Mouse (Mus musculus) liver, embryonic 15.5 days (tissue): ENCODE data around the gene Pus3. TPM values are rescaled to one million over a fixed set of nuclear protein-coding genes. Genes with fewer than 3 reads are reported as not detected.

Experiments used
- ATAC-seq: fragments of 200-750 bp; cut with Nextera tagmentation; 2 replicates; pipeline ENCODE4 v1.8.0; 2017; ENCODE audit warnings: moderate number of reproducible peaks, mild to moderate bottlenecking, moderate library complexity; ENCODE audit not compliant: insufficient read depth
- H3K27ac ChIP-seq: fragments of 300-500 bp; sonication (generic); replicated peaks from 2 replicates; pipeline ENCODE4 v1.5.1; 2015; ENCODE audit warnings: mild to moderate bottlenecking, inconsistent platforms
- H3K27me3 ChIP-seq: fragments of 300-500 bp; sonication (generic); 2 replicates; pipeline ENCODE4 v1.6.1; 2015; ENCODE audit warnings: mild to moderate bottlenecking, inconsistent platforms
- H3K36me3 ChIP-seq: fragments of 300-500 bp; sonication (generic); replicated peaks from 2 replicates; pipeline ENCODE4 v1.6.1; 2015; ENCODE audit warnings: moderate library complexity, mild to moderate bottlenecking, inconsistent platforms
- H3K4me1 ChIP-seq: fragments of 300-500 bp; sonication (generic); replicated peaks from 2 replicates; pipeline ENCODE4 v1.6.1; 2015; ENCODE audit warnings: inconsistent platforms
- H3K4me2 ChIP-seq: fragments of 300-500 bp; sonication (generic); 2 replicates; pipeline ENCODE4 v1.6.1; 2015; ENCODE audit warnings: moderate library complexity, mild to moderate bottlenecking, inconsistent platforms
- H3K4me3 ChIP-seq: fragments of 300-500 bp; sonication (generic); replicated peaks from 2 replicates; pipeline ENCODE4 v1.5.1; 2015; ENCODE audit warnings: mild to moderate bottlenecking, inconsistent platforms
- H3K9ac ChIP-seq: fragments of 300-500 bp; sonication (generic); 2 replicates; pipeline ENCODE4 v1.6.1; 2015; ENCODE audit warnings: moderate library complexity, mild to moderate bottlenecking, inconsistent platforms
- H3K9me3 ChIP-seq: fragments of 300-500 bp; sonication (generic); replicated peaks from 2 replicates; pipeline ENCODE4 v1.6.1; 2016; ENCODE audit warnings: inconsistent platforms
- WGBS: fragments of 180-500 bp; shearing (Covaris S2); methylation state at CpG from one replicate; pipeline ENCODE4 v1.1.7; 2015; ENCODE audit warnings: mixed read lengths; ENCODE audit not compliant: insufficient replicate concordance; 5-methylcytosine and 5-hydroxymethylcytosine counted together
- polyA plus RNA-seq: library from polyadenylated mRNA; unstranded; fragments of >200 nt; fragmentation: Nextera tagmentation; extraction: Ambion mirVana; gene quantifications from 2 replicates; pipeline ENCODE4 v1.2.1, GENCODE M21; 2015

Pus3 gene
- polyA plus RNA-seq, 1 experiment from 2014 or later = 6.4 TPM

GRCm38 (mm10) chr9:35529141-35529540 is 29.3 kb upstream of the Pus3 start:
- Histone ChIP-seq H3K9me3 (no peaks in the 10 kb centered on the region), H3K27ac (no peak overlapping the region), H3K4me2 (no peak overlapping the region), H3K27me3 (no peaks in the 10 kb centered on the region), H3K9ac (no peak overlapping the region), H3K4me3 (no peak overlapping the region), H3K4me1 (no peaks in the 10 kb centered on the region), H3K36me3 (no peaks in the 10 kb centered on the region)
- WGBS = 40% methylated on average over 3 of the region's 3 CpGs
- ATAC-seq = no peak

DNA sequence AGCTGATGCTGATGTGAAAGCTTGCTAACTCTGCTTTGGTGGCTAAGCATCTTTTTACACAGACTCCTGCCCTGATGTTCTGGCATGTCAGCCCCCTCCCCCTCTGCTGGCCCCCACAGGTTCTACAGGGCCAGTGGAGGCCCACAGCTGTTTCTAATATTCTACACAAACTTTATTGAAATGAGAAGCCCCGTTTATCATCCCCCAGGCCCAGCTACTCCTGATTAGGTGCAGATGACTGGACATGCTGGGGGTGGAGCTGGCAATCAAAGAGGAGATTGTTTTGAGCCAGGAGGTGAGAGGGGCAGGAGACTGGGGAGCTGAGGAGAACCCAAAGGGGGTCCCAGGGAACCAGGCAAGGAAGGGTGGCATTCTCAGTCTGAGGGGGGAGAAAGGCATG is 28.6 kb upstream of the Pus3 start:
- no peaks in the 10 kb centered on the region for H3K36me3 ChIP-seq
- no peak for ATAC-seq
- H3K27me3 ChIP-seq = no peaks in the 10 kb centered on the region
- H3K9ac ChIP-seq = no peak overlapping the region
- H3K27ac ChIP-seq = no peak overlapping the region
- no peak overlapping the region for H3K4me2 ChIP-seq
- H3K4me1 ChIP-seq = no peaks in the 10 kb centered on the region
- H3K9me3 ChIP-seq = no peaks in the 10 kb centered on the region
- no peak overlapping the region for H3K4me3 ChIP-seq
- WGBS = 40% methylated on average over 1 of the region's 1 CpGs

- 61% methylated on average over 9 of the region's 9 CpGs for WGBS
- Histone ChIP-seq H3K4me1 (peaks cover 3% of the 10 kb centered on the region; the same call in 1 of the 2 replicates), H3K4me3 (no peak overlapping the region), H3K9ac (no peak overlapping the region), H3K9me3 (no peaks in the 10 kb centered on the region), H3K27me3 (no peaks in the 10 kb centered on the region), H3K4me2 (no peak overlapping the region), H3K27ac (no peak overlapping the region), H3K36me3 (no peaks in the 10 kb centered on the region)
- ATAC-seq = no peak
Observed at GRCm38 (mm10) chr9:35533266-35533665, 25.1 kb upstream of the Pus3 start.

GRCm38 (mm10) chr9:35535110-35535509 is 23.3 kb upstream of the Pus3 start:
- Histone ChIP-seq H3K27ac (no peak overlapping the region), H3K4me3 (no peak overlapping the region), H3K9ac (no peak overlapping the region), H3K9me3 (no peaks in the 10 kb centered on the region), H3K4me1 (peaks cover 3% of the 10 kb centered on the region; the same call in 1 of the 2 replicates), H3K27me3 (no peaks in the 10 kb centered on the region), H3K36me3 (no peaks in the 10 kb centered on the region), H3K4me2 (no peak overlapping the region)
- 6% methylated on average over 2 of the region's 2 CpGs for WGBS
- ATAC-seq = no peak

DNA sequence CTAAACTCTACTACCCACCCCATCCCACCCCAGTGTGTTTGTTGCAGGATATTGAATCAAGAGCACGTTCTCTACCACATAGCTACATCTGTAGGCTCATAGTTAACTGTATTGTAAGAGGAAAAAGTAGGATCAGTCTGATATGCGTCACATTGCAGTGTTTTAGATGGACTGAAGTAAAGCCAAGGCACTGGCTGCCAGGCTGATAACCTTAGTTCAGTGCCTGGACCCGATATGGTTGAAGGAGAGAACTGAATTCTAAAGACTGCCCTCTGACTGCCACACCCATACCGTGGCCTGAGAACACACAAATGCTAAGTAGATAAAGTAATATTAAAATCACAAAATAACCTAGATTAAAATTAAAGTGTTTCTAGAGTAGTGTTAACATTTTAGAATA is 22.5 kb upstream of the Pus3 start:
- 35% methylated on average over 4 of the region's 4 CpGs for WGBS
- H3K9me3 ChIP-seq = no peaks in the 10 kb centered on the region
- ATAC-seq = no peak

DNA sequence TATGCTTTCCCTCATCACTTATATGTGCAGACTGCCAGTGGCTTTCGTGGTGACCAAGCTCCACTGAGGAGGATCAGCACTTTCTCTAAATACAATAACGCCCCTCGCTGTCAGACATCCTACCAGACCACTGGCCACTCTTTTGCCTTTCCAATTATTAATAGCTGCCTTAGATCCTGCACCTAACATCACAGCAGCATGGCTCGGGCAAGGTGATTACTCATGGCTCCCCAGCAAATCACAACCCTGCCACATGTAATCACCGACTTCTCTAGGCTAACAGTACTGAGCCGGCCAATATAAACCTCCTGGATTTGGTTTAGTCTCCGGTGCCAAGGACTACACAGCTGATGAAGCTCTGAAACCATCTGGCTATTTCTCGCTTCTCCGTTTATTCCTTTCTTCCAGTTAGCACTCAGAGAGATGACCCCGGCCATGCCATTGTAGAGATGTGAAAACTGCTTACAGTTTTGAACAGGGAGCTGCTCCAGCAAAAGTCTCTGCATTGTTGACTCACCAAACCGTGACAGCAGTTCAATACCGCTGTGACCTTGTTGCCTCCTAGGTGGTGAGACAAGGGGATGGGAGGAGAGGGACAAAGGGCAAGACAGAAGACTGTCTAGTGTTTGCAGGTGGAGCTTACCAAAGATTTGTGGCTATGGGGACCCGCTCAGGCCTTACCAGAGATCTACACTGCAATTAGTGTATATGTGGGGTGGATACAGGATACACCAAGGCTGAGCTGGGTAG is 19.2 kb upstream of the Pus3 start:
- no peaks in the 10 kb centered on the region for H3K9me3 ChIP-seq
- H3K36me3 ChIP-seq = no peaks in the 10 kb centered on the region
- ATAC-seq = no peak
- 68% methylated on average over 13 of the region's 13 CpGs for WGBS
- no peak overlapping the region for H3K27ac ChIP-seq
- H3K4me3 ChIP-seq = no peak overlapping the region
- H3K4me2 ChIP-seq = no peak overlapping the region
- H3K27me3 ChIP-seq = no peaks in the 10 kb centered on the region
- H3K4me1 ChIP-seq = peaks cover 3% of the 10 kb centered on the region; the same call in 1 of the 2 replicates
- no peak overlapping the region for H3K9ac ChIP-seq

More for the DNA sequence above, 22.5 kb upstream of the Pus3 start:
- Histone ChIP-seq H3K4me3 (no peak overlapping the region), H3K4me1 (peaks cover 3% of the 10 kb centered on the region; the same call in 1 of the 2 replicates), H3K27ac (no peak overlapping the region), H3K27me3 (no peaks in the 10 kb centered on the region), H3K36me3 (no peaks in the 10 kb centered on the region), H3K4me2 (no peak overlapping the region), H3K9ac (no peak overlapping the region)

DNA sequence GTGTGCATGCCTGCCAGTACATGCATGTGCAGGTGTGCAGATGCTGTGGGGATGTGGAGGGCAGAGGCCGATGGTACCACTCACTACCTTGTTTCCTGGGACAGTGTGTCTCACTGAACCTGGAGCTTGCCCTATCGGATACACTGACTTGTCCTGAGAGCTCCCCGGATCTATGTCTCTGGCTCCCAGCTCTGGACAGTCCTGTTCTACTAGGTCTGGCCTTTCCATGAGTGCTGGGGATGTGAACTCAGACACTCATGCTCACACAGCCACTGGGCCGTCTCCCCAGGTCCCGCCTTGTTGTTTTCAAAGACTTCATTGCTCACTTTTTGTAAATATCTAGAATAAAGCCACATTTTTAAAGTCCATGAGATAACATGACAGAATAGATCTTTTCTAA is 17.4 kb upstream of the Pus3 start:
- H3K9me3 ChIP-seq = no peaks in the 10 kb centered on the region
- no peak for ATAC-seq
- no peak overlapping the region for H3K9ac ChIP-seq
- no peak overlapping the region for H3K27ac ChIP-seq
- no peak overlapping the region for H3K4me3 ChIP-seq
- no peak overlapping the region for H3K4me2 ChIP-seq
- no peaks in the 10 kb centered on the region for H3K27me3 ChIP-seq
- H3K36me3 ChIP-seq = no peaks in the 10 kb centered on the region
- WGBS = 62% methylated on average over 5 of the region's 5 CpGs
- H3K4me1 ChIP-seq = no peaks in the 10 kb centered on the region

GRCm38 (mm10) chr9:35541488-35541887 is 16.9 kb upstream of the Pus3 start:
- Histone ChIP-seq H3K4me3 (no peak overlapping the region), H3K9ac (no peak overlapping the region), H3K9me3 (no peaks in the 10 kb centered on the region), H3K36me3 (no peaks in the 10 kb centered on the region), H3K27ac (no peak overlapping the region), H3K4me1 (no peaks in the 10 kb centered on the region), H3K27me3 (no peaks in the 10 kb centered on the region), H3K4me2 (no peak overlapping the region)
- 0 out of 2 replicates have a peak, but pooled peaks have one; percentile 40 for ATAC-seq
- 9% methylated on average over 6 of the region's 6 CpGs for WGBS

GRCm38 (mm10) chr9:35541941-35542340 is 16.5 kb upstream of the Pus3 start:
- no peaks in the 10 kb centered on the region for H3K36me3 ChIP-seq
- no peak overlapping the region for H3K27ac ChIP-seq
- no peaks in the 10 kb centered on the region for H3K9me3 ChIP-seq
- WGBS = 51% methylated on average over 6 of the region's 6 CpGs
- no peak overlapping the region for H3K9ac ChIP-seq
- no peak for ATAC-seq
- no peak overlapping the region for H3K4me3 ChIP-seq
- H3K27me3 ChIP-seq = no peaks in the 10 kb centered on the region
- no peaks in the 10 kb centered on the region for H3K4me1 ChIP-seq
- no peak overlapping the region for H3K4me2 ChIP-seq

- ATAC-seq = no peak
- 62% methylated on average over 14 of the region's 14 CpGs for WGBS
- no peak overlapping the region for H3K27ac ChIP-seq
- H3K4me2 ChIP-seq = no peak overlapping the region
- H3K9ac ChIP-seq = no peak overlapping the region
- no peak overlapping the region for H3K4me3 ChIP-seq
- H3K36me3 ChIP-seq = no peaks in the 10 kb centered on the region
- H3K9me3 ChIP-seq = no peaks in the 10 kb centered on the region
- H3K4me1 ChIP-seq = no peaks in the 10 kb centered on the region
- no peaks in the 10 kb centered on the region for H3K27me3 ChIP-seq
Observed at GRCm38 (mm10) chr9:35543099-35543860, 15.1 kb upstream of the Pus3 start.

DNA sequence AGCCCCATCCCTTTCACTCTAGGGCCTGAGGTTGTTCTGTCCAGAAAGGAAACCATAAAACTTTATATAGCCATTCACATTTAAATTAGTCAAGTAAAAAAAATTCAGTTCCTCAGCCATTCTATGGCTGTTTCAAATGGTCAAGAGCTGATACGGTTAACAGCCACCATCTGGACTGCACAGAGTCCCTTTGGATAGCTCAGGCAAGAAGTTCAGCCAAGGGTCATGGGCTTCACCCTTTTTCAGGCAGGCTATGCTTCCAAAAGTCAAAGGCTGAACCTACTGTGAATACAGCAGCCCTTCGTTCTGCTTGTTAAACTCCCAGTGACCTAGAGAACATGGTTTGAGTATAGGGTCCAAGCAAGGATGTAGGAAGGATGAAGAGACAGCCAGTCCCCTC is 13.7 kb upstream of the Pus3 start:
- Histone ChIP-seq H3K36me3 (no peaks in the 10 kb centered on the region), H3K27ac (no peak overlapping the region), H3K4me1 (no peaks in the 10 kb centered on the region), H3K4me2 (no peak overlapping the region), H3K27me3 (no peaks in the 10 kb centered on the region), H3K4me3 (no peak overlapping the region), H3K9me3 (no peaks in the 10 kb centered on the region), H3K9ac (no peak overlapping the region)
- ATAC-seq = no peak
- 73% methylated on average over 2 of the region's 2 CpGs for WGBS
